Mouse (Mus musculus) liver, embryonic 11.5 days (tissue): ENCODE measurements around the gene C530025M09Rik. TPM values are rescaled to one million over a fixed set of nuclear protein-coding genes. Genes with fewer than 3 reads are reported as not detected.

ENCODE experiments used
- ATAC-seq: fragments of 200-750 bp; cut with Nextera tagmentation; replicated peaks from 2 replicates; pipeline ENCODE4 v1.8.0; 2017; ENCODE audit warnings: moderate number of reproducible peaks, mild to moderate bottlenecking, moderate TSS enrichment, moderate library complexity; ENCODE audit not compliant: low FRiP score
- DNase-seq: peaks from one replicate; pipeline ENCODE4 v3.0.0-alpha.2; 2017; ENCODE audit warnings: low spot score
- H3K27ac ChIP-seq: fragments of 300-500 bp; sonication (generic); 2 replicates; pipeline ENCODE4 v1.5.1; 2014; ENCODE audit warnings: mild to moderate bottlenecking, low read depth, low read length, control low read depth
- H3K27me3 ChIP-seq: fragments of 300-500 bp; sonication (generic); replicated peaks from 2 replicates; pipeline ENCODE4 v1.6.1; 2014; ENCODE audit warnings: low read length, mixed read lengths; ENCODE audit not compliant: control insufficient read depth, insufficient read depth
- H3K36me3 ChIP-seq: fragments of 300-500 bp; sonication (generic); 2 replicates; pipeline ENCODE4 v1.6.1; 2014; ENCODE audit warnings: mild to moderate bottlenecking, low read length, moderate library complexity, mixed read lengths; ENCODE audit not compliant: control insufficient read depth, insufficient read depth
- H3K4me1 ChIP-seq: fragments of 300-500 bp; sonication (generic); replicated peaks from 2 replicates; pipeline ENCODE4 v1.6.1; 2014; ENCODE audit warnings: low read length, mixed read lengths; ENCODE audit not compliant: control insufficient read depth, insufficient read depth
- H3K4me2 ChIP-seq: fragments of 300-500 bp; sonication (generic); 2 replicates; pipeline ENCODE4 v1.6.1; 2014; ENCODE audit warnings: mild to moderate bottlenecking, control low read depth, moderate library complexity
- H3K4me3 ChIP-seq: fragments of 300-500 bp; sonication (generic); 2 replicates; pipeline ENCODE4 v1.5.1; 2014; ENCODE audit warnings: low read depth, low read length, control low read depth
- H3K9ac ChIP-seq: fragments of 300-500 bp; sonication (generic); 2 replicates; pipeline ENCODE4 v1.6.1; 2014; ENCODE audit warnings: low read depth, low read length, control low read depth
- H3K9me3 ChIP-seq: fragments of 300-500 bp; sonication (generic); 2 replicates; pipeline ENCODE4 v1.6.1; 2016; ENCODE audit warnings: low read length, inconsistent platforms, mixed read lengths; ENCODE audit not compliant: control insufficient read depth
- WGBS: fragments of 180-500 bp; shearing (Covaris S2); extraction: QIAGEN DNeasy Blood & Tissue Kit; methylation state at CpG from one replicate; pipeline ENCODE4 v1.1.7; 2014; 5-methylcytosine and 5-hydroxymethylcytosine counted together
- polyA plus RNA-seq: library from polyadenylated mRNA; unstranded; fragments of >200 nt; fragmentation: Nextera tagmentation; extraction: Ambion mirVana; gene quantifications from 2 replicates; pipeline ENCODE4 v1.2.1, GENCODE M21; 2014

Gene C530025M09Rik
- polyA plus RNA-seq, 1 experiment from 2014 or later = not detected

- no peak overlapping the region for H3K9ac ChIP-seq
- no peak for ATAC-seq
- H3K27ac ChIP-seq = no peak overlapping the region
- H3K4me2 ChIP-seq = no peak overlapping the region
- no peaks in the 10 kb centered on the region for H3K36me3 ChIP-seq
- WGBS = 36% methylated on average over 2 of the region's 2 CpGs
- no peaks in the 10 kb centered on the region for H3K9me3 ChIP-seq
- no peaks in the 10 kb centered on the region for H3K4me1 ChIP-seq
- DNase-seq = no peak
- H3K27me3 ChIP-seq = no peaks in the 10 kb centered on the region
- H3K4me3 ChIP-seq = no peak overlapping the region
These were observed 10.8 kb downstream of the C530025M09Rik start for GRCm38 (mm10) chr2:149820201-149820600.

GRCm38 (mm10) chr2:149819751-149820150 lies 11.3 kb downstream of the C530025M09Rik start:
- ATAC-seq (no peak), DNase-seq (no peak)
- H3K27ac ChIP-seq = no peak overlapping the region
- no peak overlapping the region for H3K4me2 ChIP-seq
- H3K27me3 ChIP-seq = no peaks in the 10 kb centered on the region
- H3K36me3 ChIP-seq = no peaks in the 10 kb centered on the region
- no peaks in the 10 kb centered on the region for H3K4me1 ChIP-seq
- no peak overlapping the region for H3K4me3 ChIP-seq
- WGBS = 82% methylated on average over 3 of the region's 3 CpGs
- H3K9ac ChIP-seq = no peak overlapping the region
- no peaks in the 10 kb centered on the region for H3K9me3 ChIP-seq

GRCm38 (mm10) chr2:149818395-149818794 lies 12.6 kb downstream of the C530025M09Rik start:
- no peak overlapping the region for H3K9ac ChIP-seq
- H3K4me2 ChIP-seq = no peak overlapping the region
- H3K36me3 ChIP-seq = no peaks in the 10 kb centered on the region
- no peak overlapping the region for H3K4me3 ChIP-seq
- H3K27ac ChIP-seq = no peak overlapping the region
- no peaks in the 10 kb centered on the region for H3K27me3 ChIP-seq
- DNase-seq = no peak
- no peak for ATAC-seq
- no peaks in the 10 kb centered on the region for H3K4me1 ChIP-seq
- 66% methylated on average over 3 of the region's 3 CpGs for WGBS
- H3K9me3 ChIP-seq = no peaks in the 10 kb centered on the region

GRCm38 (mm10) chr2:149812899-149813298 lies 18.1 kb downstream of the C530025M09Rik start:
- H3K27me3 ChIP-seq = no peaks in the 10 kb centered on the region
- H3K4me1 ChIP-seq = no peaks in the 10 kb centered on the region
- no peak for ATAC-seq
- H3K27ac ChIP-seq = no peak overlapping the region
- H3K9me3 ChIP-seq = no peaks in the 10 kb centered on the region
- no peaks in the 10 kb centered on the region for H3K36me3 ChIP-seq
- 71% methylated on average over 2 of the region's 2 CpGs for WGBS
- H3K4me3 ChIP-seq = no peak overlapping the region
- no peak overlapping the region for H3K4me2 ChIP-seq
- H3K9ac ChIP-seq = no peak overlapping the region
- DNase-seq = no peak

GRCm38 (mm10) chr2:149805256-149805655 lies 25.8 kb downstream of the C530025M09Rik start:
- H3K36me3 ChIP-seq = no peaks in the 10 kb centered on the region
- H3K27ac ChIP-seq = no peak overlapping the region
- no peak overlapping the region for H3K9ac ChIP-seq
- no peak overlapping the region for H3K4me2 ChIP-seq
- DNase-seq (no peak), ATAC-seq (no peak)
- no peaks in the 10 kb centered on the region for H3K4me1 ChIP-seq
- H3K4me3 ChIP-seq = no peak overlapping the region
- H3K27me3 ChIP-seq = no peaks in the 10 kb centered on the region
- 84% methylated on average over 2 of the region's 2 CpGs for WGBS
- H3K9me3 ChIP-seq = no peaks in the 10 kb centered on the region

GRCm38 (mm10) chr2:149804599-149805140 lies 26.3 kb downstream of the C530025M09Rik start:
- no peaks in the 10 kb centered on the region for H3K27me3 ChIP-seq
- H3K4me2 ChIP-seq = no peak overlapping the region
- no peaks in the 10 kb centered on the region for H3K4me1 ChIP-seq
- H3K9ac ChIP-seq = no peak overlapping the region
- H3K36me3 ChIP-seq = no peaks in the 10 kb centered on the region
- no peak for DNase-seq
- no peak overlapping the region for H3K27ac ChIP-seq
- 67% methylated on average over 3 of the region's 3 CpGs for WGBS
- H3K9me3 ChIP-seq = no peaks in the 10 kb centered on the region
- no peak for ATAC-seq
- H3K4me3 ChIP-seq = no peak overlapping the region

GRCm38 (mm10) chr2:149798613-149799012 lies 32.4 kb downstream of the C530025M09Rik start:
- H3K27me3 ChIP-seq = no peaks in the 10 kb centered on the region
- no peak overlapping the region for H3K9ac ChIP-seq
- H3K27ac ChIP-seq = no peak overlapping the region
- DNase-seq = no peak
- no peaks in the 10 kb centered on the region for H3K4me1 ChIP-seq
- H3K4me2 ChIP-seq = no peak overlapping the region
- 39% methylated on average over 3 of the region's 3 CpGs for WGBS
- H3K9me3 ChIP-seq = no peaks in the 10 kb centered on the region
- H3K4me3 ChIP-seq = no peak overlapping the region
- ATAC-seq = no peak
- no peaks in the 10 kb centered on the region for H3K36me3 ChIP-seq

Other genes with a start within 250 kb of the C530025M09Rik start
- 1.6 and 2.1 TPM in 2 replicates for gene Syndig1, start 2.0 kb downstream of the C530025M09Rik start, polyA plus RNA-seq